Mouse (Mus musculus) erythroblast, embryonic 14.5 days (primary cell): ENCODE data around the gene Phldb2.

Experiments used
- GATA1 ChIP-seq: IDR thresholded peaks from 2 replicates; pipeline ENCODE4 v1.6.1; 2012; ENCODE audit warnings: low read length, inconsistent platforms, mixed read lengths
- TAL1 ChIP-seq: IDR thresholded peaks from 3 replicates; pipeline ENCODE4 v1.6.1; 2012; ENCODE audit warnings: low read length, inconsistent platforms, mixed read lengths

DNA sequence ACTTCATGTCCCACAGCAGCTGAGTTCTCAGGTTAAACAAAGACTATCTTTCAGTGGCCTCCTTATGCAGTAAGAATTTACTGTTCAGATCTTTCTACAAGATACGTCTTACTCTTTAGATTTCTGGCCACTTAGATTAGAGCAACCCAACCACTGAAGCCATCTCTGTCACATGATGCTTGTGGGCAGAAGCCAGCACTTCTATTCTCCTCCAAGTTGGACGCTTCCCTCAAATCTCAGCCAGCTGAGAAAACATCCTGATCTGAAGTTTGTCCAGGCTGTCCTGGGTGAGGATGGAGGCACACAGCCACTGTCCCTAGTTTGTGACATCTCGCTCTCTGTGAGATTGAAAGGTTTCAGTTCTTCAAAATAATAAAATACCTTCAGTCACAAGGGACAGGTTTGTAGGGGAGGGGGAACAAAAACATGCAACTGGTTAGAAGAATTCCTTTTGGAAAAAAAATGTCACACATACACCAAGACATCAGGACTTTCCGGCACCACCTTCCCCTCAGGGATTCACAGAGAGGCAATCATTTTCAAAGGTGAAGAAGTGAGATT, 3.1 kb upstream of the Phldb2 start:
- no peak for TF ChIP-seq GATA1
- TF ChIP-seq TAL1, result no peak
